Mouse (Mus musculus): ENCODE data around the gene Tmem132a.

- TF ChIP-seq CTCF (IDR thresholded peaks at IDR 0.05; ENCODE audit: borderline replicate concordance, control insufficient read depth, extremely low read depth, insufficient read depth, low read length, poor library complexity) (no peak), POLR2A (IDR thresholded peaks at IDR 0.05; ENCODE audit: control insufficient read depth, extremely low read depth, insufficient read depth, low read length, poor library complexity) (no peak)
Measured at GRCm38 (mm10) chr19:10841721-10842626, 27.8 kb downstream of the Tmem132a start.
